Mouse (Mus musculus): ENCODE measurements around the gene S100a2.
A peak's percentile ranks its signal among the peaks of the same experiment; 100 is the strongest.

The S100a2 gene

DNA sequence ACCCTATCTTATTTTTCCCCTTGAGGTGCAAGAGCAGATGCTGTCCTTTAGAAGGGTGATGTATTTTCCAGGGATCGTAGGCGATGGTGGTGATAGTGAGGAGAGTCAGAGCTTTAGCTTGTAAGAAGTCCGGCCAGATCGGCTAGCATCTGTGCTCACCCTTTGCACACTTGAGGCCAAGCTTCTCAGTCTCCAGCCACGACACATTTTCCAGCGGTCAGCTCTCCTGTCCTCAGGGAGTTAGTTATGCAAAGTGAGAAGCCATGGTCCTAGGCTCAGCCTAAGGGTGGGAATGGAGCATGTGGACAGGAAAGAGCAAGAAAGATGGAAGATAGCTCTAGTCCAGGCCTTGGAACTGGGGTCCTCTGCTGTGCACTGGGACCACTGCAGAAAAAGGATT lies 6.8 kb downstream of the S100a2 start:
- no peak for DNase-seq (ENCODE audit: low spot score in 2 of 2)

GRCm38 (mm10) chr3:90597736-90598135 lies 7.7 kb downstream of the S100a2 start:
- DNase-seq (ENCODE audit: low spot score in 2 of 2), result no peak

GRCm38 (mm10) chr3:90598212-90598611 lies 8.2 kb downstream of the S100a2 start:
- no peak for DNase-seq (ENCODE audit: low spot score in 2 of 2)

- no peak for DNase-seq (ENCODE audit: low spot score in 2 of 2)
These were observed 9.4 kb downstream of the S100a2 start for GRCm38 (mm10) chr3:90599401-90599800.

DNA sequence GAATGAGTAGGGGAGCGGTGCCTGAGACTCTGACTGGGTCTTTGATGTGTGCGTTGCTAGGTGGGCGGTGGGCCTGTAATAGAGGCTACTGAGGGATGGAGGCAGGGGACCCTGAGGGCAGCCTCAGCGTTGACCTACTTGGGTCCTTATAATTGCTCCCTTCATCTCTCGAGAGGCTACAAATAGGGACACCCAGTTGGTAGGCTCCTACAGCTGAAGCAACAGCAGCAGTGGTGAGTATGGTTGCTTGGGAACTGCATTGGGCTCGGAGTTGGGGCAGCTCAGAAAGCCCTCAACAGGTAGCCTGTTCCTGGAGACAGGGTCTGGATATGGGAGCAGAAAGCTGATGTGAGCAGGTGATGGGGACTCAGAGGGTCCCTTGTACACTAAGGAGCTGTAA lies 10.0 kb downstream of the S100a2 start:
- DNase-seq (ENCODE audit: low spot score in 2 of 2), result no peak

- DNase-seq (ENCODE audit: low spot score in 2 of 2), result no peak
These were observed 10.6 kb downstream of the S100a2 start for GRCm38 (mm10) chr3:90600458-90601195.

- no peak for DNase-seq (ENCODE audit: low spot score in 2 of 2)
These were observed 11.6 kb downstream of the S100a2 start, which contains the start of gene Gm42674 for GRCm38 (mm10) chr3:90601486-90602110. Gm42674 (plus strand) TSS chr3:90601904.

DNA sequence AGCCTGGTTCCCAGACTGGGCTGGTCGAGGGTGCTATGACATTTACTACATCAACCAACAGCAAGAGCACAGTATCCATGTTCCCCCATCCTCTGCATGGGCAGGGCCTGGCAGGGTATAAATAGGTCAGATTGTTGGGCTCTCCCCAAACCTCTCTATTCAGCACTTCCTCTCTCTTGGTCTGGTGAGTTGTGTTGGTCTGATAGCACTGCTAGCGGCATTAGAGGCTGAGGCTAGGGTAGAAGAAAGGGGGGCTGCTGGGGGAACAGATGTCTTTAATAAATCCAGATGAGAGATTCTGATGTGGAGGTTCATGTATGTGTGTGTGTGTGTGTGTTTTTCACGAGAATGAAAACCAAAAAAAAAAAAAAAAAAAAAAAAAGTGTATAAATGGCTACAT lies 13.6 kb downstream of the S100a2 start, which contains the start of gene S100a4:
Gene S100a4 (plus strand): TSS at position 149 of the 400 bp plus-strand sequence.
- no peak for DNase-seq (ENCODE audit: low spot score in 2 of 2)

DNA sequence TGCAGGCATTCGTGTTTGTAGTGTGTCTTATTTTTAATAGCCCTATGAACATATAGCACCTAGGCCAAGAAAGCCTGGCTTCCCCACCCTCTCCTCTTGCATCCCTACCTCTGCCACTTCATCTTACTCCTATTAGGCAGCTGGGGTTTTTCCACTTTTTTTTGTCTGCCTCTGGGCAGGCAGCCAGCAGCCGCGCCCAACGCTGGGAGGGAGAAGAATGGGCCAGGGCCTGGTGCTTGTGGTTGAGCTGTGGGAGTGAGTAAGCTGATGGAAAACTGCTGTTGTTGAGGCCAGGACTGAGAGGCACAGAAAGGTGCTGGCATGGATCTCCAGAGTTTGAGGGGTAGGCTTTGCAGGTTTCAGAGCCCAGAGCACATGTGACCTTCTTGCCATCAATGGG lies 14.4 kb downstream of the S100a2 start:
- peak; percentile 87 to 90 for DNase-seq (ENCODE audit: low spot score in 2 of 2)

GRCm38 (mm10) chr3:90605049-90605448 lies 15.0 kb downstream of the S100a2 start:
- no peak for DNase-seq (ENCODE audit: low spot score in 2 of 2)

DNA sequence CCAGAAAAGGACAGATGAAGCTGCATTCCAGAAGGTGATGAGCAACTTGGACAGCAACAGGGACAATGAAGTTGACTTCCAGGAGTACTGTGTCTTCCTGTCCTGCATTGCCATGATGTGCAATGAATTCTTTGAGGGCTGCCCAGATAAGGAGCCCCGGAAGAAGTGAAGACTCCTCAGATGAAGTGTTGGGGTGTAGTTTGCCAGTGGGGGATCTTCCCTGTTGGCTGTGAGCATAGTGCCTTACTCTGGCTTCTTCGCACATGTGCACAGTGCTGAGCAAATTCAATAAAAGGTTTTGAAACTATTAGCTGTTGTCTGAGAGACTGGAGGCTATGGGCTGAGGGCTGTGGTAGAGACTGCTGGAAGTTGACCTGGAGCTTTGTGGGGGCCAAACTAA lies 15.7 kb downstream of the S100a2 start:
- no peak for DNase-seq (ENCODE audit: low spot score in 2 of 2)

DNA sequence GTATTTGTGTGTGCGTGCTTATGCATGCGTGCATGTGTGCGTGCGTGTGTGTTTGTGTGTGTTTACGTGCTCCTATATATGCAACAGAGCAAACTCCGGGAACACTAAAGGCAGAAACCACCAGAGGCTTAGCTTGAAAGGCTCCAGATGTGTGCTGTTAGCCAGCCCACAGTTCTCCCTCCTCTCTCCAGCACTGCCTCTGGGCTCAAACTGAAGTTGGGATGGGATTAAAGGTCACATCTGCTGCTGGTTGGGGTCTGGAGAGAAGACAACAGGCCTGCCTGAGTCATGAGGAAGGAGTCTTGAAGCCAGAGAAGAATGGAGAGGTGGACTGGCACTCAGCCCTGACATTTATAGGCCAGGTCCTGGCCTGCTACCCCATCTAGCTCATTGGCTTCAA lies 16.1 kb downstream of the S100a2 start:
- DNase-seq (ENCODE audit: low spot score in 2 of 2), result peak in 1 of 2 experiments; percentile 60

- no peak for DNase-seq (ENCODE audit: low spot score in 2 of 2)
These were observed 17.3 kb downstream of the S100a2 start for GRCm38 (mm10) chr3:90607361-90607760.

GRCm38 (mm10) chr3:90608223-90608622 lies 18.2 kb downstream of the S100a2 start, which contains the start of gene S100a5:
S100a5 (plus strand) TSS chr3:90608523.
- DNase-seq (ENCODE audit: low spot score in 2 of 2), result no peak

- no peak for DNase-seq (ENCODE audit: low spot score in 2 of 2)
These were observed 19.1 kb downstream of the S100a2 start for GRCm38 (mm10) chr3:90609102-90609501.

DNA sequence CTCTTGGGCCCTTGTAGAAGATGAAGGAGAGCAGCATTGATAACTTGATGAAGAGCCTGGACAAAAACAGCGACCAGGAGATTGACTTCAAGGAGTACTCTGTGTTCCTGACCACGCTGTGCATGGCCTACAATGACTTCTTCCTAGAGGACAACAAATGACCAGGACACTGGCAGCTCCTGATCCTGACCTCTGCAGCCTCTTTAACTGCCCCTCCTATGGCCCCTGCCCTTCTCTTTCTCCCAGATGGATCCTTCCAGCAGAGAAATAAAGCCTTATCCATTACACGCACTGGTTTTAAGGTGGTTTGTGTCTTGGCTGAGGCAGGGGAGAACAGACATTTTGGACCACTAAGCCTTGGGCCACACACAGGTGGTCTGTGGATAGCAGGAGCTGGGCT lies 21.4 kb downstream of the S100a2 start:
- no peak for DNase-seq (ENCODE audit: low spot score in 2 of 2)

DNA sequence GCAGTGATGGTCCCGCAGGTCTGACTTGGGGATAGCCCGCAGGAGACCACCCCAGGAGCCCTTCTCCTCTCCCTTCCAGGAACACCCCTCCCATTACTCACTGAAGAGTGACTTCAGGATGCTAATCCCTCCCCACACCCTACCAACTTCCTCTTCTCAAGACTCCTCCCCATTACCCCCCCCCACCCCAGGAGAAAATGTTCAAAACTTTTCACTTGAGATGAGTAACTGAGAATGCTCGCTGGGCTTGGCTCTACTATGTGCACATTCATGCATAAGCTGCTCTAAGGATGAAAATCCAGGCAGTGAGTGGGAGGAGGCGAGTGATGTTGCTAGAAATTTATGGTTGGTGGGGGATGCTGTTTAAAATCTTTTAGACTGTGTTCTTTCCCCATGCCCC lies 22.0 kb downstream of the S100a2 start:
- DNase-seq (ENCODE audit: low spot score in 2 of 2), result no peak

- peak; percentile 80 to 85 for DNase-seq (ENCODE audit: low spot score in 2 of 2)
These were observed 22.8 kb downstream of the S100a2 start, which contains the start of gene S100a6 for GRCm38 (mm10) chr3:90612728-90613291. S100a6 (plus strand) TSS chr3:90612882.

- no peak for DNase-seq (ENCODE audit: low spot score in 2 of 2)
These were observed 23.6 kb downstream of the S100a2 start for GRCm38 (mm10) chr3:90613461-90614147.

DNA sequence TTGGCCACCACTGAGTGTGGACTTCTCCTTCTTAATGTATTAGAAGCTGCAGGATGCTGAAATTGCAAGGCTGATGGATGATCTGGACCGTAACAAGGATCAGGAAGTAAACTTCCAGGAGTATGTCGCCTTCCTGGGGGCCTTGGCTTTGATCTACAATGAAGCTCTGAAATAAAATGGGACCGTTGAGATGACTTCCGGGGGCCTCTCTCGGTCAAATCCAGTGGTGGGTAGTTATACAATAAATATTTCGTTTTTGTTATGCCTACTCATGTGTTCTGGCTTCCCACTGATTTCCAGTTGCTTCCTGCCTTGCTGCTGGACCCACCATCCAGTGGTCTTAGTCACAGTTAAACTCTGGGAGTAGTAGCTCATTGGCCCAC lies 24.1 kb downstream of the S100a2 start:
- DNase-seq (ENCODE audit: low spot score in 2 of 2), result no peak

DNA sequence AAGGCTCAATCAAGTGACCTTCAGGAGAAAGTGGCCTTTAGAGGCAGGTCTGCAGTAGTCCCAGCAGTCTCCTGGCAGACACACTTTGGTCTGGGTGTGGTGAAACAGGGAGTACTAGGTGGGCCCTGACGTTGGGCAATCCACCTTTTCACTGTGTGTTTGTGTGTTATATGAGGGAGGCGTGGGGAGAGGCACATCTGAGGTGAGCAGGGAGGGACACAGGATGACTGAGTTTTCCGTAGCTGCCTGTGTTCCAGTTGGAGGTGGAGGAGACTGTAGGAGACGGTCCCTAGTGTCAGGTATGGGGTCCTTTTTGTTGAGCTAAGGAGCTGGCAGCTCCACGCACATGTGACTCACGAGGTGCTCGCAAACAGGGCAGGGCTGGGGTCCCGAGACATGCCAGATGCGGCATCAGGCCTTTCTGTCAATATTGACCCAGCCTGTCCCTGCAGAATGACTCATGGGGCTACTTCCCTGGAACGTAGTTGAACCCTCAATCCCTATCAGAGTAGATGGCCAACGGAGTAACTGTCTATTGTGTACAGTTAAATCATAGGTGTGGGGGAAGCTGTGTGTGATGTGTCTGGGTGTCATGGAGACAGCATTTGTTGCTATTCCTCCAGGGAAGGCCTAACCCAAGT lies 24.7 kb downstream of the S100a2 start:
- DNase-seq (ENCODE audit: low spot score in 2 of 2), result no peak

- DNase-seq (ENCODE audit: low spot score in 2 of 2), result peak; percentile 74 to 79
These were observed 25.4 kb downstream of the S100a2 start for GRCm38 (mm10) chr3:90615415-90615814.
